Mouse (Mus musculus) ES-Bruce4 (cell line): Measurements from ENCODE around the gene Trmt6.

ENCODE experiments used
- CTCF ChIP-seq: IDR thresholded peaks from one replicate; pipeline ENCODE4 v1.8.1; 2011; ENCODE audit warnings: low read depth, low read length
- EP300 ChIP-seq: IDR thresholded peaks from 2 replicates; pipeline ENCODE4 v1.6.1; 2011; ENCODE audit warnings: low read depth, low read length; ENCODE audit not compliant: insufficient read depth
- POLR2A ChIP-seq: IDR thresholded peaks from one replicate; pipeline ENCODE4 v1.8.1; 2011; ENCODE audit warnings: low read length; ENCODE audit not compliant: insufficient read depth

GRCm38 (mm10) chr2:132802976-132803375 is 12.9 kb downstream of the Trmt6 start:
- no peak for TF ChIP-seq CTCF
- no peak for TF ChIP-seq POLR2A
- TF ChIP-seq EP300: no peak
